Mouse (Mus musculus) kidney, embryonic 15.5 days (tissue): ENCODE results near the gene Svs1. TPM values are rescaled to one million over a fixed set of nuclear protein-coding genes. Genes with fewer than 3 reads are reported as not detected.

Experiments
- ATAC-seq: fragments of 200-750 bp; cut with Nextera tagmentation; replicated peaks from 2 replicates; pipeline ENCODE4 v1.8.0; 2017; ENCODE audit warnings: moderate TSS enrichment; ENCODE audit not compliant: low FRiP score
- H3K27ac ChIP-seq: fragments of 300-500 bp; sonication (generic); 2 replicates; pipeline ENCODE4 v1.5.1; 2015; ENCODE audit warnings: mild to moderate bottlenecking, inconsistent platforms
- H3K27me3 ChIP-seq: fragments of 300-500 bp; sonication (generic); 2 replicates; pipeline ENCODE4 v1.6.1; 2015; ENCODE audit warnings: inconsistent platforms
- H3K36me3 ChIP-seq: fragments of 300-500 bp; sonication (generic); 2 replicates; pipeline ENCODE4 v1.6.1; 2015; ENCODE audit warnings: inconsistent platforms
- H3K4me1 ChIP-seq: fragments of 300-500 bp; sonication (generic); 2 replicates; pipeline ENCODE4 v1.6.1; 2015; ENCODE audit warnings: inconsistent platforms
- H3K4me2 ChIP-seq: fragments of 300-500 bp; sonication (generic); 2 replicates; pipeline ENCODE4 v1.6.1; 2015; ENCODE audit warnings: moderate library complexity, mild to moderate bottlenecking, inconsistent platforms
- H3K4me3 ChIP-seq: fragments of 300-500 bp; sonication (generic); replicated peaks from 2 replicates; pipeline ENCODE4 v1.5.1; 2015; ENCODE audit warnings: mild to moderate bottlenecking, inconsistent platforms
- H3K9ac ChIP-seq: fragments of 300-500 bp; sonication (generic); 2 replicates; pipeline ENCODE4 v1.6.1; 2015; ENCODE audit warnings: mild to moderate bottlenecking, inconsistent platforms
- H3K9me3 ChIP-seq: fragments of 300-500 bp; sonication (generic); replicated peaks from 2 replicates; pipeline ENCODE4 v1.6.1; 2016; ENCODE audit warnings: inconsistent platforms
- WGBS: fragments of 180-500 bp; shearing (Covaris S2); methylation state at CpG from one replicate; pipeline ENCODE4 v1.1.7; 2015; ENCODE audit warnings: mixed read lengths; 5-methylcytosine and 5-hydroxymethylcytosine counted together
- polyA plus RNA-seq: library from polyadenylated mRNA; unstranded; fragments of >200 nt; fragmentation: Nextera tagmentation; extraction: Ambion mirVana; gene quantifications from 2 replicates; pipeline ENCODE4 v1.2.1, GENCODE M21; 2015

Gene Svs1
- polyA plus RNA-seq, 1 experiment from 2014 or later, result not detected

GRCm38 (mm10) chr6:49013458-49013857 lies 26.8 kb downstream of the Svs1 start:
- no peaks in the 10 kb centered on the region for H3K36me3 ChIP-seq
- H3K4me2 ChIP-seq, result no peak overlapping the region
- no peaks in the 10 kb centered on the region for H3K27me3 ChIP-seq
- no peaks in the 10 kb centered on the region for H3K9me3 ChIP-seq
- no peak for ATAC-seq
- no peak overlapping the region for H3K4me3 ChIP-seq
- WGBS, result 77% methylated on average over 3 of the region's 3 CpGs
- peaks cover 8% of the 10 kb centered on the region for H3K4me1 ChIP-seq
- H3K9ac ChIP-seq, result no peak overlapping the region
- H3K27ac ChIP-seq, result no peak overlapping the region

DNA sequence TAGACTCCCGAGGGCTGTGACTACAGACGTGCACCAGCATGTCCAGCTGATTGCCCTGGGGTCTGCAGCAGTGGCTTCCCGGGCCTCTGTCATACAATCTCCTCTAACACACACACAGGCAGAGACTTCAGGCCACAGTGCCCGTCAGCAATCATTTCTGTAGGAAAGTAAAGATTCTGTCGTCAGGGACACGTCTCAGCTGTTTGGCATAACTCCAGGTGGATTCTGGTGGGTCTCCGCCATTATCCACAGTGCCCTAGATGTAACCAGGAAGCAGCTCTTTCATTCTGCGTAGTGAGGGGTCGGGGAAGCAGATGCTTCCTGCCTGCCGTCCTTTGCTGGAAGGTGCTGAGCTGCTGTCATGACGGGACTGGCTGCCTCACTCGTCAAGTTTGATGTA lies 30.5 kb downstream of the Svs1 start:
- Histone ChIP-seq H3K4me1 (no peaks in the 10 kb centered on the region), H3K36me3 (no peaks in the 10 kb centered on the region), H3K9ac (no peak overlapping the region), H3K4me2 (no peak overlapping the region), H3K4me3 (no peak overlapping the region), H3K27ac (no peak overlapping the region), H3K9me3 (no peaks in the 10 kb centered on the region), H3K27me3 (no peaks in the 10 kb centered on the region)
- 58% methylated on average over 12 of the region's 12 CpGs for whole genome bisulfite sequencing
- ATAC-seq, result no peak

GRCm38 (mm10) chr6:49019341-49019740 lies 32.7 kb downstream of the Svs1 start:
- no peaks in the 10 kb centered on the region for H3K36me3 ChIP-seq
- no peak overlapping the region for H3K4me2 ChIP-seq
- H3K9ac ChIP-seq, result no peak overlapping the region
- H3K27ac ChIP-seq, result no peak overlapping the region
- no peak for ATAC-seq
- no peaks in the 10 kb centered on the region for H3K9me3 ChIP-seq
- H3K4me3 ChIP-seq, result no peak overlapping the region
- H3K27me3 ChIP-seq, result no peaks in the 10 kb centered on the region
- 100% methylated on average over 1 of the region's 1 CpGs for WGBS
- no peaks in the 10 kb centered on the region for H3K4me1 ChIP-seq

DNA sequence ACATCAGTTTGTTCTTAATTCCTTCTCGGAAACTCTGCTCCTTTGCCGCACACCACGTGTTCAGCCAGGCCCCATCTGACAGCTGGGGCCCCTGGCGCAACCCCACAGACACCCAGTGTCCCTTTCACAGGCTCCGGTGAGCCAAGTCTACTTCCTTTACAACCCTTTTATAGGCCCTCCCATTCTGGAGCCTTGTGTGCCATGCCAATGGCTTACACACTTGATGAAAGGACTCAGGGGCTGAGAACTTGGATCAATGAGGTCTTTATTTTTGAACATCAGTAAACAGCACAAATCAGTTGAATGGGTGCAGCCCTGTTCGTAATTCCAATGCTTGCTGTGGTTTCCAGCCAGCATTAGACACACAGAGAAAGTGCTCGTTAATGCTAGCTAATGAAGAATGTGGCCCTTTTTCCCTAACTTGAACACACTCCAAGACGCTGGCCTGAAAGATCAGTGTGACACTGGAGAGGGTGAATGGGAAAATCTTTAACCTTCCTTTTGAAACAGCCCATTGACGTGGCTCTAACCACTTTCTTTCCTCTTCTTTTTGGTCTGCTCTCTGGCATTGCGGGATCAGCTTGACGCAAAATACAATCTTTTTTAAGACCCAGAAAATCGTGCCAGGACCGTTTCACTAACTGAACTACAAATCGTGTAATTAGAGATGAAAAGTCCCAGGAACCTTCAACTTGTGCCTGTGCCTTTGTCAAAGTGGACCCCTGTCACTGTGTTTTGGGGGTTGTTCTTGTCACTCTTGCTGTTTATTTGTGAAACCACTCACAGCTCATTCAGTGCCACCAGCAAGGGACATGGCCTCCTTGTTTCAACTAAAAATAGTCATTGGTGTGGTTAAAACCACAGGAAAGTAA lies 34.7 kb downstream of the Svs1 start:
- ATAC-seq, result no peak
- Histone ChIP-seq H3K4me2 (no peak overlapping the region), H3K4me1 (no peaks in the 10 kb centered on the region), H3K27ac (no peak overlapping the region), H3K9me3 (no peaks in the 10 kb centered on the region), H3K27me3 (no peaks in the 10 kb centered on the region), H3K36me3 (no peaks in the 10 kb centered on the region), H3K9ac (no peak overlapping the region), H3K4me3 (no peak overlapping the region)
- WGBS, result 63% methylated on average over 14 of the region's 14 CpGs

DNA sequence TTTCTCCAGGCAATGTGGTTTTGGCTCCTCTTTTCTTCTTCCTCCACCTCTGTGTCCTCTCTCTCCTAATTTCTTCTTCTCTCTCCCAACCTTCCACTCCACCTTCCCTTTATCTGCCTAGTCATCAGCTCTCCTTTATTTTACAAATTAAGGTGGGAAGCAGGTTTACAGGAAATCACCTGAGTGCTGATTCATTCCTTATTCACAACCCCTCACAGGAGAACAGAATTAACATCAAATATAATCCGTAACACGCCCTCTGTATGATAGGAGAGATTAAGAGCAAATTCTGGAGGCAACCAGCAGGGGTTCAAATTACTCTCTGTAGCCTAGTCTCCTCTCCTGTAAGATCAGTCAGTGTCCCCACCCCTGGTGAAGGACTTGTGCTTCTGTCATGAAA lies 35.7 kb downstream of the Svs1 start:
- H3K9me3 ChIP-seq, result no peaks in the 10 kb centered on the region
- no peaks in the 10 kb centered on the region for H3K36me3 ChIP-seq
- H3K27ac ChIP-seq, result no peak overlapping the region
- no peak overlapping the region for H3K9ac ChIP-seq
- H3K4me1 ChIP-seq, result no peaks in the 10 kb centered on the region
- no peak for ATAC-seq
- H3K4me3 ChIP-seq, result no peak overlapping the region
- 92% methylated on average over 2 of the region's 2 CpGs for WGBS
- H3K4me2 ChIP-seq, result no peak overlapping the region
- H3K27me3 ChIP-seq, result no peaks in the 10 kb centered on the region

DNA sequence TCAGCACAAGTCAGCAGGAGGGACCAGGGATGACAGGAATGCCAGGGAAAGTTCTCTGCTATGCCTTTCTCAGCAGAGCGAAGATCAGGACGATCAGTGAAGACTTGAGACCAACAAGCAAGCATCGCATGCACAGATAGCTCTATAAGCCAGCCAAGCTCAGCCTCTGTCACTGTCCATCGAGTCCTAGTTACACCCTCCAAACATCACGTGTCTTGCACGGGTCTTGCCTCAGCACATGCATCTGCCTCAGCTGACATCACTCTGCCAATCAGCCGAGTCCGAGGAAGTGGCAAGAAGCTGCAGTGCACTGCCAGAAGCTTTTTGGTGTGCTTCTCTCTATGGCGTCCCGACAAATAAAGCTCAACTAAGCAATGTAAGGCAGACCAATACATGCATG lies 36.7 kb downstream of the Svs1 start:
- ATAC-seq, result no peak
- H3K27me3 ChIP-seq, result no peaks in the 10 kb centered on the region
- no peak overlapping the region for H3K4me3 ChIP-seq
- H3K4me1 ChIP-seq, result no peaks in the 10 kb centered on the region
- H3K9ac ChIP-seq, result no peak overlapping the region
- no peaks in the 10 kb centered on the region for H3K9me3 ChIP-seq
- 77% methylated on average over 10 of the region's 10 CpGs for WGBS
- no peak overlapping the region for H3K27ac ChIP-seq
- no peak overlapping the region for H3K4me2 ChIP-seq
- no peaks in the 10 kb centered on the region for H3K36me3 ChIP-seq

- no peaks in the 10 kb centered on the region for H3K4me1 ChIP-seq
- H3K9me3 ChIP-seq, result no peaks in the 10 kb centered on the region
- no peaks in the 10 kb centered on the region for H3K36me3 ChIP-seq
- H3K9ac ChIP-seq, result no peak overlapping the region
- H3K4me2 ChIP-seq, result no peak overlapping the region
- ATAC-seq, result no peak
- no peak overlapping the region for H3K27ac ChIP-seq
- no peak overlapping the region for H3K4me3 ChIP-seq
- 79% methylated on average over 7 of the region's 7 CpGs for WGBS
- H3K27me3 ChIP-seq, result no peaks in the 10 kb centered on the region
Measured at GRCm38 (mm10) chr6:49025290-49025689, 38.6 kb downstream of the Svs1 start.

GRCm38 (mm10) chr6:49026496-49026895 lies 39.8 kb downstream of the Svs1 start:
- 91% methylated on average over 5 of the region's 5 CpGs for WGBS
- no peak overlapping the region for H3K27ac ChIP-seq

GRCm38 (mm10) chr6:49028019-49028418 lies 41.4 kb downstream of the Svs1 start:
- H3K27me3 ChIP-seq, result no peaks in the 10 kb centered on the region
- no peak overlapping the region for H3K27ac ChIP-seq
- no peaks in the 10 kb centered on the region for H3K36me3 ChIP-seq
- no peak for ATAC-seq
- H3K4me2 ChIP-seq, result no peak overlapping the region
- H3K9me3 ChIP-seq, result no peaks in the 10 kb centered on the region
- no peak overlapping the region for H3K9ac ChIP-seq
- WGBS, result 75% methylated on average over 6 of the region's 6 CpGs
- H3K4me3 ChIP-seq, result no peak overlapping the region
- H3K4me1 ChIP-seq, result peaks cover 10% of the 10 kb centered on the region; the same call in 1 of the 2 replicates

More at GRCm38 (mm10) chr6:49026496-49026895, 39.8 kb downstream of the Svs1 start:
- Histone ChIP-seq H3K9ac (no peak overlapping the region), H3K9me3 (no peaks in the 10 kb centered on the region), H3K36me3 (no peaks in the 10 kb centered on the region), H3K4me3 (no peak overlapping the region), H3K27me3 (no peaks in the 10 kb centered on the region), H3K4me2 (no peak overlapping the region), H3K4me1 (peaks cover 2% of the 10 kb centered on the region; the same call in 1 of the 2 replicates)
- ATAC-seq, result no peak

DNA sequence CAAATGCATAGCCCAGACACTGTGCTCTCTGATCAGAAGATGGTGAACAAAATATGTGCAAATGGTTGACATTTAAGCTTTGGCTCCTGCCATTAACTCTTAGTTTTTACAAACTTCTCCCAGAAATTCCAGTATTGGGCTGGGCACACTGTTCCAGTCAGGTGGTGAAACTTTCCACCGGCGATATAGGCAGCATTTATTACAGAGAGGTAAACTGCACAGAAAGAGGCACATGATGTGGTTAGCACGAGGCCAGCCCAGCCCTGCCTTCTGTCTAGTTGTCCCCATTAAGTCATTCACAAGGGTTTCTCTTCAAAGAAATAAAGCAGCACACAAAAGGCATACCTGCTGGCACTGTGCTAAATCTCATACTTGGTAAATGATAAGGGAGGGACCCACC lies 42.0 kb downstream of the Svs1 start:
- no peaks in the 10 kb centered on the region for H3K9me3 ChIP-seq
- H3K9ac ChIP-seq, result no peak overlapping the region
- H3K4me1 ChIP-seq, result peaks cover 10% of the 10 kb centered on the region; the same call in 1 of the 2 replicates
- ATAC-seq, result no peak
- no peak overlapping the region for H3K4me3 ChIP-seq
- no peak overlapping the region for H3K4me2 ChIP-seq
- H3K27ac ChIP-seq, result no peak overlapping the region
- H3K27me3 ChIP-seq, result no peaks in the 10 kb centered on the region
- 79% methylated on average over 3 of the region's 3 CpGs for WGBS
- H3K36me3 ChIP-seq, result no peaks in the 10 kb centered on the region

- no peak overlapping the region for H3K4me3 ChIP-seq
- WGBS, result 33% methylated on average over 4 of the region's 4 CpGs
- H3K9ac ChIP-seq, result no peak overlapping the region
- H3K4me1 ChIP-seq, result peaks cover 13% of the 10 kb centered on the region; the same call in 1 of the 2 replicates
- no peak for ATAC-seq
- H3K4me2 ChIP-seq, result no peak overlapping the region
- H3K27me3 ChIP-seq, result peaks cover 4% of the 10 kb centered on the region; the same call in 1 of the 2 replicates
- H3K36me3 ChIP-seq, result no peaks in the 10 kb centered on the region
- no peak overlapping the region for H3K27ac ChIP-seq
- no peaks in the 10 kb centered on the region for H3K9me3 ChIP-seq
Measured at GRCm38 (mm10) chr6:49031230-49031629, 44.6 kb downstream of the Svs1 start.

DNA sequence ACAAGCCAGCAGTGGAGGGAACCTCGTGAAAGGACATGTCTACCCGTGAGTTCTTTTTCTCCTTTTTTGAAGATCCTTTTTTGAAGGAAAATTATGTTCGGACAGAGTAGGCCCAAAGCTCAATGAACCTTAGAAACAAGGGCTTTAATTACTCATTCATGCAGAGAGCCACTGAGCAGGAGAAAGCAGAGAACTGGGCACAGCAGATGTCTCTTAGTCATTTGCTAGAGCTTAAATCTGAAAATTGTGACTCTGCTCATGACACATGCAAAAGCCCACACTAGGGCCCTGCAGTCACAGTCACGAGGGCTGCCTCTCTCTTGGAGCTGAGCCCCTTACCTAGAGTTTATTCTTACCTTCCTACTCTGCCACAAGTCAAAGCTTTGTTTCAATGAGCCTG lies 46.1 kb downstream of the Svs1 start:
- no peaks in the 10 kb centered on the region for H3K9me3 ChIP-seq
- H3K36me3 ChIP-seq, result no peaks in the 10 kb centered on the region
- no peak overlapping the region for H3K4me3 ChIP-seq
- H3K4me2 ChIP-seq, result no peak overlapping the region
- no peak for ATAC-seq
- H3K27me3 ChIP-seq, result peaks cover 15% of the 10 kb centered on the region
- H3K4me1 ChIP-seq, result peaks cover 26% of the 10 kb centered on the region
- H3K9ac ChIP-seq, result no peak overlapping the region
- H3K27ac ChIP-seq, result no peak overlapping the region
- WGBS, result 68% methylated on average over 4 of the region's 4 CpGs
